Mouse (Mus musculus) limb, embryonic 14.5 days (tissue): Measurements from ENCODE around the gene Sh3rf3. TPM values are rescaled to one million over a fixed set of nuclear protein-coding genes. Genes with fewer than 3 reads are reported as not detected.

ENCODE experiments used
- ATAC-seq: fragments of 200-750 bp; cut with Nextera tagmentation; 2 replicates; pipeline ENCODE4 v1.8.0; 2017; ENCODE audit warnings: low read depth, moderate number of reproducible peaks, moderate TSS enrichment; ENCODE audit not compliant: low FRiP score
- DNase-seq: peaks from one replicate; pipeline ENCODE4 v3.0.0-alpha.2; 2015; ENCODE audit warnings: low spot score
- H3K27ac ChIP-seq: fragments of 300-500 bp; sonication (generic); replicated peaks from 2 replicates; pipeline ENCODE4 v1.5.1; 2014; ENCODE audit warnings: low read depth, mild to moderate bottlenecking, low read length, moderate library complexity, mixed read lengths
- H3K27me3 ChIP-seq: fragments of 300-500 bp; sonication (generic); 2 replicates; pipeline ENCODE4 v1.6.1; 2014; ENCODE audit warnings: low read length, mixed read lengths; ENCODE audit not compliant: control insufficient read depth, insufficient read depth
- H3K36me3 ChIP-seq: fragments of 300-500 bp; sonication (generic); 2 replicates; pipeline ENCODE4 v1.6.1; 2014; ENCODE audit warnings: mild to moderate bottlenecking, low read length, moderate library complexity, mixed read lengths; ENCODE audit not compliant: control insufficient read depth, insufficient read depth
- H3K4me1 ChIP-seq: fragments of 300-500 bp; sonication (generic); 2 replicates; pipeline ENCODE4 v1.6.1; 2014; ENCODE audit warnings: antibody characterized with exemption, low read length, mixed read lengths; ENCODE audit not compliant: control insufficient read depth, insufficient read depth
- H3K4me2 ChIP-seq: fragments of 300-500 bp; sonication (generic); replicated peaks from 2 replicates; pipeline ENCODE4 v1.6.1; 2014; ENCODE audit warnings: low read depth, mild to moderate bottlenecking, low read length, moderate library complexity; ENCODE audit not compliant: severe bottlenecking
- H3K4me3 ChIP-seq: fragments of 300-500 bp; sonication (generic); replicated peaks from 2 replicates; pipeline ENCODE4 v1.5.1; 2014; ENCODE audit warnings: low read length
- H3K9ac ChIP-seq: fragments of 300-500 bp; sonication (generic); 2 replicates; pipeline ENCODE4 v1.6.1; 2014; ENCODE audit warnings: mild to moderate bottlenecking, low read depth, low read length, moderate library complexity; ENCODE audit not compliant: severe bottlenecking
- H3K9me3 ChIP-seq: fragments of 300-500 bp; sonication (generic); 2 replicates; pipeline ENCODE4 v1.6.1; 2016; ENCODE audit warnings: low read length; ENCODE audit not compliant: control insufficient read depth
- POLR2A ChIP-seq: fragments of 200-500 bp; IDR thresholded peaks from 2 replicates; pipeline ENCODE4 v1.8.0; 2012; ENCODE audit warnings: inconsistent platforms, mild to moderate bottlenecking, moderate library complexity, borderline replicate concordance; ENCODE audit not compliant: insufficient read depth, insufficient read length; ENCODE audit errors: extremely low read depth
- WGBS: fragments of 180-500 bp; shearing (Covaris S2); extraction: QIAGEN DNeasy Blood & Tissue Kit; methylation state at CpG from one replicate; pipeline ENCODE4 v1.1.7; 2014; 5-methylcytosine and 5-hydroxymethylcytosine counted together
- polyA plus RNA-seq, 2 experiments: library from polyadenylated mRNA; depleted of rRNA in 1 of 2; stranded (reverse) in 1 of 2; unstranded in 1 of 2; fragments of >200 nt; fragmentation: Nextera tagmentation in 1 of 2; extraction: Ambion mirVana in 1 of 2; gene quantifications; 2 replicates each; pipeline versions ENCODE4 v1.2.1 to v1.2.3; 2012 to 2014

Gene Sh3rf3
- polyA plus RNA-seq, 2 experiments = 2.6 to 4.0 TPM

GRCm38 (mm10) chr10:58943661-58944400 is 130.7 kb downstream of the Sh3rf3 start:
- Histone ChIP-seq H3K9ac (no peak overlapping the region), H3K27me3 (no peaks in the 10 kb centered on the region), H3K4me3 (no peak overlapping the region), H3K36me3 (no peaks in the 10 kb centered on the region), H3K27ac (no peak overlapping the region), H3K4me1 (peaks cover 7% of the 10 kb centered on the region), H3K9me3 (no peaks in the 10 kb centered on the region), H3K4me2 (no peak overlapping the region)
- DNase-seq (no peak), ATAC-seq (no peak)
- TF ChIP-seq POLR2A = no peak
- WGBS = 72% methylated on average over 9 of the region's 9 CpGs

- Histone ChIP-seq H3K27me3 (no peaks in the 10 kb centered on the region), H3K27ac (0 out of 2 replicates have a peak overlapping the region, but pooled peaks have one; percentile 38), H3K9me3 (no peaks in the 10 kb centered on the region), H3K4me3 (no peak overlapping the region), H3K36me3 (no peaks in the 10 kb centered on the region), H3K4me2 (no peak overlapping the region), H3K9ac (no peak overlapping the region), H3K4me1 (peaks cover 7% of the 10 kb centered on the region)
- peak; percentile 78 for DNase-seq
- TF ChIP-seq POLR2A = no peak
- peak; percentile 60; the same call in 1 of the 2 replicates for ATAC-seq
- 12% methylated on average over 6 of the region's 6 CpGs for WGBS
Observed at GRCm38 (mm10) chr10:58944930-58945329, 131.8 kb downstream of the Sh3rf3 start.

- Histone ChIP-seq H3K9me3 (no peaks in the 10 kb centered on the region), H3K27me3 (no peaks in the 10 kb centered on the region), H3K4me1 (no peaks in the 10 kb centered on the region), H3K36me3 (no peaks in the 10 kb centered on the region), H3K27ac (no peak overlapping the region), H3K9ac (no peak overlapping the region), H3K4me3 (no peak overlapping the region), H3K4me2 (no peak overlapping the region)
- peak; percentile 18 for DNase-seq
- no peak; the same call in 1 of the 2 replicates for ATAC-seq
- no peak for TF ChIP-seq POLR2A
- WGBS = 24% methylated on average over 11 of the region's 11 CpGs
Observed at GRCm38 (mm10) chr10:58949770-58950638, 136.8 kb downstream of the Sh3rf3 start.

- TF ChIP-seq POLR2A = no peak
- no peak overlapping the region for H3K4me3 ChIP-seq
- no peak overlapping the region for H3K27ac ChIP-seq
- no peaks in the 10 kb centered on the region for H3K4me1 ChIP-seq
- ATAC-seq = peak; percentile 65; the same call in 1 of the 2 replicates
- WGBS = 45% methylated on average over 4 of the region's 4 CpGs
- DNase-seq = peak; percentile 63
- no peak overlapping the region for H3K4me2 ChIP-seq
- no peaks in the 10 kb centered on the region for H3K9me3 ChIP-seq
- no peak overlapping the region for H3K9ac ChIP-seq
- H3K27me3 ChIP-seq = no peaks in the 10 kb centered on the region
- no peaks in the 10 kb centered on the region for H3K36me3 ChIP-seq
Observed at GRCm38 (mm10) chr10:58960193-58960592, 147.0 kb downstream of the Sh3rf3 start.

GRCm38 (mm10) chr10:58968236-58968635 is 155.1 kb downstream of the Sh3rf3 start:
- H3K4me2 ChIP-seq = no peak overlapping the region
- H3K27ac ChIP-seq = no peak overlapping the region
- no peaks in the 10 kb centered on the region for H3K36me3 ChIP-seq
- H3K27me3 ChIP-seq = no peaks in the 10 kb centered on the region
- DNase-seq (no peak), ATAC-seq (no peak)
- H3K9ac ChIP-seq = no peak overlapping the region
- no peak for TF ChIP-seq POLR2A
- H3K9me3 ChIP-seq = no peaks in the 10 kb centered on the region
- no peak overlapping the region for H3K4me3 ChIP-seq
- 76% methylated on average over 4 of the region's 4 CpGs for WGBS
- H3K4me1 ChIP-seq = no peaks in the 10 kb centered on the region
